In the genomic region with DNA sequence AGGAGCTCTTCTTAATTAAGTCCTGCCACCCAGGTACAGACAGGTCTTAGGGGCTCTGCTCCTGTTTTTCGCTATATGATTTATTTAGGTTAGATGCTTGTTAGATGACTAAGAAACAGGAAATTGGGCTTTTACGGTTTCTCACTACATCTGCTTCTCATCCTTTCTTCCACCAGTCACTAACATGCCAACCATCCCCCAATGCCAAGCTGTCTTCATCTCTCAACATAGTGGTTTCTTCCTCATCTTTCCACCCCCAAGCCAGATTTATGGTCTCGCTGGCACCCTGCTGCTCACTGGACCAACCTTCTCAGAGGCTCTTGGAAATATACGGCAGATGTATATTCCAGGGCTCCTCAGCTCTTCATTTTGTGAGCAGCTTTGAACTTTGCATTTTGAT, we compare ENCODE assay signal across 11 mouse cellular contexts. TPM values are rescaled to one million over a fixed set of nuclear protein-coding genes. Genes with fewer than 3 reads are reported as not detected.
A peak's percentile ranks its signal among the peaks of the same experiment; 100 is the strongest.
DNase-seq lines count a peak whose midpoint lies in the region; ATAC-seq and TF ChIP-seq lines count a peak whose summit lies in the region.
"Had no signal": no experiment of that assay in that cellular context is flagged by ENCODE, and none has a peak within 500 bp of the region (broad histone marks: within the 10 kb centered on the region; RNA-seq: fewer than 3 reads in every experiment).

No protein-coding gene starts in this region.

- peak overlapping the region; percentile 87; the same call in 1 of the 2 replicates for H3K4me3 ChIP-seq in forebrain, embryonic 12.5 days (replicated peaks)
- H3K4me3 ChIP-seq in forebrain, embryonic 16.5 days (replicated peaks; ENCODE audit: low read length): no peak overlapping the region
- no peak overlapping the region; the same call in 1 of the 2 replicates for H3K4me3 ChIP-seq in lung, embryonic 15.5 days
- H3K4me3 ChIP-seq in lung, postnatal 0 days (ENCODE audit: low read depth, low read length): no peak overlapping the region
- H3K4me3 ChIP-seq in forebrain, embryonic 13.5 days: no peak overlapping the region
- no peak overlapping the region for H3K4me3 ChIP-seq in midbrain, embryonic 16.5 days (ENCODE audit: low read depth, low read length)

- H3K9me3 ChIP-seq in forebrain, embryonic 12.5 days: no peaks in the 10 kb centered on the region
- no peaks in the 10 kb centered on the region for H3K9me3 ChIP-seq in forebrain, embryonic 16.5 days (ENCODE audit: control insufficient read depth, low read length)
- no peaks in the 10 kb centered on the region for H3K9me3 ChIP-seq in lung, embryonic 15.5 days
- H3K9me3 ChIP-seq in lung, postnatal 0 days (ENCODE audit: low read length): no peaks in the 10 kb centered on the region
- no peaks in the 10 kb centered on the region for H3K9me3 ChIP-seq in forebrain, embryonic 13.5 days (replicated peaks)
- no peaks in the 10 kb centered on the region for H3K9me3 ChIP-seq in midbrain, embryonic 16.5 days (replicated peaks; ENCODE audit: control insufficient read depth, low read length, poor library complexity, severe bottlenecking)

- H3K36me3 ChIP-seq in forebrain, embryonic 12.5 days (replicated peaks): peaks cover 46% of the 10 kb centered on the region
- H3K36me3 ChIP-seq in forebrain, embryonic 16.5 days (ENCODE audit: control insufficient read depth, insufficient read depth): peaks cover 37% of the 10 kb centered on the region
- peaks cover 46% of the 10 kb centered on the region for H3K36me3 ChIP-seq in lung, embryonic 15.5 days
- peaks cover 33% of the 10 kb centered on the region for H3K36me3 ChIP-seq in lung, postnatal 0 days (ENCODE audit: insufficient read depth, low read length)
- H3K36me3 ChIP-seq in forebrain, embryonic 13.5 days (ENCODE audit: poor library complexity, severe bottlenecking): peaks cover 51% of the 10 kb centered on the region
- peaks cover 27% of the 10 kb centered on the region for H3K36me3 ChIP-seq in midbrain, embryonic 16.5 days (ENCODE audit: control insufficient read depth, insufficient read depth, low read length)

- WGBS in forebrain, embryonic 12.5 days: 94% methylated on average over 4 of the region's 4 CpGs
- WGBS in forebrain, embryonic 16.5 days: 88% methylated on average over 4 of the region's 4 CpGs
- WGBS in lung, embryonic 15.5 days: 84% methylated on average over 4 of the region's 4 CpGs
- WGBS in lung, postnatal 0 days: 81% methylated on average over 4 of the region's 4 CpGs
- WGBS in forebrain, embryonic 13.5 days: 91% methylated on average over 4 of the region's 4 CpGs
- WGBS in midbrain, embryonic 16.5 days: 92% methylated on average over 4 of the region's 4 CpGs

- no peak for TF ChIP-seq EP300 in lung, postnatal 0 days (IDR thresholded peaks at IDR 0.05)

- no peak for DNase-seq in lung, postnatal 0 days (ENCODE audit: low spot score)
- no peak for DNase-seq in retina, embryonic 14.5 days (ENCODE audit: low spot score)
- DNase-seq in cerebellum, adult 11-12 months: no peak
- DNase-seq: adrenal gland, adult 2 months; kidney, postnatal 36 days; retina, postnatal 1 day had no signal

- H3K27ac ChIP-seq in forebrain, embryonic 12.5 days: no peak overlapping the region
- no peak overlapping the region for H3K27ac ChIP-seq in forebrain, embryonic 16.5 days (ENCODE audit: low read length)
- H3K27ac ChIP-seq in lung, embryonic 15.5 days: no peak overlapping the region
- H3K27ac ChIP-seq in lung, postnatal 0 days (ENCODE audit: low read length): no peak overlapping the region
- no peak overlapping the region for H3K27ac ChIP-seq in forebrain, embryonic 13.5 days
- H3K27ac ChIP-seq in midbrain, embryonic 16.5 days (ENCODE audit: low read length): no peak overlapping the region

- H3K4me2 ChIP-seq in forebrain, embryonic 12.5 days: peak overlapping the region; percentile 93; the same call in 1 of the 2 replicates
- H3K4me2 ChIP-seq in forebrain, embryonic 16.5 days (ENCODE audit: low read length): no peak overlapping the region
- peak overlapping the region; percentile 93 for H3K4me2 ChIP-seq in lung, embryonic 15.5 days
- H3K4me2 ChIP-seq in lung, postnatal 0 days (replicated peaks; ENCODE audit: low read depth, low read length): no peak overlapping the region
- H3K4me2 ChIP-seq in forebrain, embryonic 13.5 days: peak overlapping the region; percentile 99; the same call in 1 of the 2 replicates
- H3K4me2 ChIP-seq in midbrain, embryonic 16.5 days (ENCODE audit: low read length): peak overlapping the region; percentile 85; the same call in 1 of the 2 replicates

- no peak for ATAC-seq in forebrain, embryonic 12.5 days (ENCODE audit: low FRiP score)
- no peak for ATAC-seq in forebrain, embryonic 16.5 days
- ATAC-seq in lung, embryonic 15.5 days (ENCODE audit: borderline replicate concordance, extremely low read depth, low FRiP score, low TSS enrichment): no peak
- no peak for ATAC-seq in lung, postnatal 0 days
- no peak for ATAC-seq in forebrain, embryonic 13.5 days
- no peak for ATAC-seq in midbrain, embryonic 16.5 days

- peaks cover 23% of the 10 kb centered on the region for H3K4me1 ChIP-seq in forebrain, embryonic 12.5 days
- H3K4me1 ChIP-seq in forebrain, embryonic 16.5 days (replicated peaks; ENCODE audit: control insufficient read depth, insufficient read depth, low read length): peaks cover 18% of the 10 kb centered on the region
- peaks cover 22% of the 10 kb centered on the region for H3K4me1 ChIP-seq in lung, embryonic 15.5 days
- peaks cover 13% of the 10 kb centered on the region; the same call in 1 of the 2 replicates for H3K4me1 ChIP-seq in lung, postnatal 0 days (ENCODE audit: insufficient read depth, low read depth, low read length)
- H3K4me1 ChIP-seq in forebrain, embryonic 13.5 days: peaks cover 23% of the 10 kb centered on the region
- H3K4me1 ChIP-seq in midbrain, embryonic 16.5 days (ENCODE audit: control insufficient read depth, insufficient read depth, low read length): peaks cover 20% of the 10 kb centered on the region

- no peak overlapping the region for H3K9ac ChIP-seq in forebrain, embryonic 12.5 days
- H3K9ac ChIP-seq in forebrain, embryonic 16.5 days (replicated peaks; ENCODE audit: low read depth, low read length): no peak overlapping the region
- H3K9ac ChIP-seq in lung, embryonic 15.5 days: no peak overlapping the region
- H3K9ac ChIP-seq in lung, postnatal 0 days (replicated peaks; ENCODE audit: low read depth): no peak overlapping the region
- no peak overlapping the region for H3K9ac ChIP-seq in forebrain, embryonic 13.5 days
- no peak overlapping the region for H3K9ac ChIP-seq in midbrain, embryonic 16.5 days (ENCODE audit: low read depth, low read length)

- H3K27me3 ChIP-seq in forebrain, embryonic 12.5 days: no peaks in the 10 kb centered on the region
- no peaks in the 10 kb centered on the region for H3K27me3 ChIP-seq in forebrain, embryonic 16.5 days (replicated peaks; ENCODE audit: control insufficient read depth, insufficient read depth, low read length)
- no peaks in the 10 kb centered on the region for H3K27me3 ChIP-seq in lung, embryonic 15.5 days
- H3K27me3 ChIP-seq in lung, postnatal 0 days (replicated peaks; ENCODE audit: insufficient read depth, low read length): no peaks in the 10 kb centered on the region
- no peaks in the 10 kb centered on the region for H3K27me3 ChIP-seq in forebrain, embryonic 13.5 days
- no peaks in the 10 kb centered on the region for H3K27me3 ChIP-seq in midbrain, embryonic 16.5 days (ENCODE audit: control insufficient read depth, insufficient read depth, low read depth, low read length)

- no peak for TF ChIP-seq CTCF in lung, postnatal 0 days (IDR thresholded peaks at IDR 0.05)

RNA-seq across cellular contexts. Expression of gene Selenoo, which starts 1.8 kb away (rescaled TPM):
- 23.1 and 24.4 TPM in 2 replicates for polyA plus RNA-seq in forebrain, embryonic 12.5 days (2016; fragmentation: Nextera tagmentation; extraction: Ambion mirVana)
- 22.2 and 24.2 TPM in 2 replicates for polyA plus RNA-seq in forebrain, embryonic 16.5 days (2015; fragmentation: Nextera tagmentation; extraction: Ambion mirVana)
- polyA plus RNA-seq in lung, embryonic 15.5 days (2015; fragmentation: Nextera tagmentation; extraction: Ambion mirVana): 16.5 and 17.6 TPM in 2 replicates
- polyA plus RNA-seq in lung, postnatal 0 days (2015; fragmentation: Nextera tagmentation; extraction: Ambion mirVana): 13.9 and 16.0 TPM in 2 replicates
- 20.9 and 22.5 TPM in 2 replicates for polyA plus RNA-seq in forebrain, embryonic 13.5 days (2015; fragmentation: Nextera tagmentation; extraction: Ambion mirVana)
- polyA plus RNA-seq in midbrain, embryonic 16.5 days (2015; fragmentation: Nextera tagmentation; extraction: Ambion mirVana): 17.8 and 19.1 TPM in 2 replicates

RNA-seq across cellular contexts. Expression of gene Trabd, which starts 15.7 kb away (rescaled TPM):
- 46.3 and 48.8 TPM in 2 replicates for polyA plus RNA-seq in forebrain, embryonic 12.5 days (2016; fragmentation: Nextera tagmentation; extraction: Ambion mirVana)
- 36.2 and 39.8 TPM in 2 replicates for polyA plus RNA-seq in forebrain, embryonic 16.5 days (2015; fragmentation: Nextera tagmentation; extraction: Ambion mirVana)
- polyA plus RNA-seq in lung, embryonic 15.5 days (2015; fragmentation: Nextera tagmentation; extraction: Ambion mirVana): 48.7 and 53.6 TPM in 2 replicates
- 41.8 and 43.4 TPM in 2 replicates for polyA plus RNA-seq in lung, postnatal 0 days (2015; fragmentation: Nextera tagmentation; extraction: Ambion mirVana)
- polyA plus RNA-seq in forebrain, embryonic 13.5 days (2015; fragmentation: Nextera tagmentation; extraction: Ambion mirVana): 40.4 and 45.1 TPM in 2 replicates
- polyA plus RNA-seq in midbrain, embryonic 16.5 days (2015; fragmentation: Nextera tagmentation; extraction: Ambion mirVana): 36.8 and 39.9 TPM in 2 replicates

RNA-seq across cellular contexts. Expression of gene Panx2, which starts 31.1 kb away (rescaled TPM):
- 1.3 and 1.8 TPM in 2 replicates for polyA plus RNA-seq in forebrain, embryonic 12.5 days (2016; fragmentation: Nextera tagmentation; extraction: Ambion mirVana)
- polyA plus RNA-seq in forebrain, embryonic 16.5 days (2015; fragmentation: Nextera tagmentation; extraction: Ambion mirVana): 2.6 and 4.9 TPM in 2 replicates
- polyA plus RNA-seq in lung, embryonic 15.5 days (2015; fragmentation: Nextera tagmentation; extraction: Ambion mirVana): 0.10 and 0.24 TPM in 2 replicates
- 0.11 and 0.18 TPM in 2 replicates for polyA plus RNA-seq in lung, postnatal 0 days (2015; fragmentation: Nextera tagmentation; extraction: Ambion mirVana)
- 2.3 and 2.4 TPM in 2 replicates for polyA plus RNA-seq in forebrain, embryonic 13.5 days (2015; fragmentation: Nextera tagmentation; extraction: Ambion mirVana)
- polyA plus RNA-seq in midbrain, embryonic 16.5 days (2015; fragmentation: Nextera tagmentation; extraction: Ambion mirVana): 7.5 and 9.5 TPM in 2 replicates

RNA-seq across cellular contexts. Expression of gene Tubgcp6, which starts 32.2 kb away (rescaled TPM):
- 27.4 and 27.7 TPM in 2 replicates for polyA plus RNA-seq in forebrain, embryonic 12.5 days (2016; fragmentation: Nextera tagmentation; extraction: Ambion mirVana)
- polyA plus RNA-seq in forebrain, embryonic 16.5 days (2015; fragmentation: Nextera tagmentation; extraction: Ambion mirVana): 16.8 and 22.1 TPM in 2 replicates
- 14.5 and 15.4 TPM in 2 replicates for polyA plus RNA-seq in lung, embryonic 15.5 days (2015; fragmentation: Nextera tagmentation; extraction: Ambion mirVana)
- polyA plus RNA-seq in lung, postnatal 0 days (2015; fragmentation: Nextera tagmentation; extraction: Ambion mirVana): 5.6 and 6.2 TPM in 2 replicates
- 16.8 and 19.8 TPM in 2 replicates for polyA plus RNA-seq in forebrain, embryonic 13.5 days (2015; fragmentation: Nextera tagmentation; extraction: Ambion mirVana)
- polyA plus RNA-seq in midbrain, embryonic 16.5 days (2015; fragmentation: Nextera tagmentation; extraction: Ambion mirVana): 18.5 and 19.1 TPM in 2 replicates

RNA-seq across cellular contexts. Expression of gene Hdac10, which starts 37.8 kb away (rescaled TPM):
- 20.5 TPM in 2 replicates for polyA plus RNA-seq in forebrain, embryonic 12.5 days (2016; fragmentation: Nextera tagmentation; extraction: Ambion mirVana)
- polyA plus RNA-seq in forebrain, embryonic 16.5 days (2015; fragmentation: Nextera tagmentation; extraction: Ambion mirVana): 39.5 and 46.0 TPM in 2 replicates
- 21.7 and 24.3 TPM in 2 replicates for polyA plus RNA-seq in lung, embryonic 15.5 days (2015; fragmentation: Nextera tagmentation; extraction: Ambion mirVana)
- 14.8 and 15.1 TPM in 2 replicates for polyA plus RNA-seq in lung, postnatal 0 days (2015; fragmentation: Nextera tagmentation; extraction: Ambion mirVana)
- polyA plus RNA-seq in forebrain, embryonic 13.5 days (2015; fragmentation: Nextera tagmentation; extraction: Ambion mirVana): 22.3 and 25.4 TPM in 2 replicates
- 30.6 and 31.0 TPM in 2 replicates for polyA plus RNA-seq in midbrain, embryonic 16.5 days (2015; fragmentation: Nextera tagmentation; extraction: Ambion mirVana)

Comparison
In these comparisons a context has a peak if more than half of its experiments do, and no peak if none do; other contexts are left out.
1. H3K4me2 ChIP-seq: peak in forebrain, embryonic 12.5 days (single experiment), lung, embryonic 15.5 days (single experiment), forebrain, embryonic 13.5 days (single experiment) and midbrain, embryonic 16.5 days (single experiment); none in forebrain, embryonic 16.5 days (single experiment) and lung, postnatal 0 days (single experiment).